Comparison of ENCODE assay signal across 11 mouse cellular contexts in the genomic region with DNA sequence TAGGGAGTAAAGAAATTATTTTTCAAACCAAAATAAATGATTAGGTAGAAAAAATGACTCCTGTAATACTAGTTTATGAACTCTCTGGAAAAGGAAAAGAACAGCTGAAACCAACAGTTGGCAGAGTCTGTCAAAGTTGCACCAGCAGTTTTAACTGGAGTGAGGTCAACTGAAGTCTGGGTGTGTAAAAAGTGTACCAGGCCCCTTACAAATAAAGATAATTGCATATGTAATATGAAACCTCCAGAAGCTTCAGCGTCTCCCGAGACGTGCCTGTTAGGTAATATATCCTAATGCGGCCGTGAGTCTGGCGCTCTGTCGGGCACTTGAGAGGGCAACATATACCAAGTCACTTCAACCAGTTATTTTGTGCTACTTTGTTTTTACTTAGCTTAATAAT. TPM values are rescaled to one million over a fixed set of nuclear protein-coding genes. Genes with fewer than 3 reads are reported as not detected.
A peak's percentile ranks its signal among the peaks of the same experiment; 100 is the strongest.
DNase-seq lines count a peak whose midpoint lies in the region; ATAC-seq lines count a peak whose summit lies in the region.
"Had no signal": no experiment of that assay in that cellular context is flagged by ENCODE, and none has a peak within 500 bp of the region (broad histone marks: within the 10 kb centered on the region; RNA-seq: fewer than 3 reads in every experiment).

No protein-coding gene starts in this region.

- intact Hi-C loops in left cerebral cortex, postnatal 10 days (cut with DNase I) = loop anchor here (5.0 to 10.0 kb wide), 4 partner anchors 190 to 407 kb away; partner anchors contain the start of gene Jmy

- H3K4me1 ChIP-seq in heart, embryonic 11.5 days (ENCODE audit: control insufficient read depth, insufficient read depth, low read length) = peaks cover 7% of the 10 kb centered on the region; the same call in 1 of the 2 replicates
- H3K4me1 ChIP-seq in forebrain, embryonic 14.5 days (ENCODE audit: control insufficient read depth, insufficient read depth, low read length) = peaks cover 28% of the 10 kb centered on the region
- H3K4me1 ChIP-seq in midbrain, embryonic 14.5 days (ENCODE audit: control insufficient read depth, insufficient read depth, low read length) = peaks cover 38% of the 10 kb centered on the region

- H3K9me3 ChIP-seq in heart, embryonic 11.5 days (replicated peaks; ENCODE audit: control insufficient read depth, low read length) = no peaks in the 10 kb centered on the region
- no peaks in the 10 kb centered on the region for H3K9me3 ChIP-seq in forebrain, embryonic 14.5 days (replicated peaks; ENCODE audit: control insufficient read depth, low read length)
- H3K9me3 ChIP-seq in midbrain, embryonic 14.5 days (ENCODE audit: control insufficient read depth, low read length) = no peaks in the 10 kb centered on the region

- no peak for DNase-seq in heart, postnatal 4 days
- DNase-seq in MN1 (ENCODE audit: low spot score) = peak; percentile 38
- no peak for DNase-seq in forebrain, embryonic 14.5 days (ENCODE audit: low spot score)
- DNase-seq in midbrain, embryonic 14.5 days = no peak
- no peak for DNase-seq in left cerebral cortex, postnatal 10 days (ENCODE audit: extremely low spot score in 1 of 2, low spot score in 2 of 2)
- no peak for DNase-seq in urinary bladder, postnatal 36 days (ENCODE audit: low spot score in 2 of 2)
- DNase-seq: right cerebral cortex, postnatal 25 days had no signal

- peak overlapping the region; percentile 29 for H3K4me3 ChIP-seq in heart, embryonic 11.5 days (ENCODE audit: low read depth, low read length)
- no peak overlapping the region for H3K4me3 ChIP-seq in forebrain, embryonic 14.5 days (ENCODE audit: low read depth, low read length)
- no peak overlapping the region; the same call in 1 of the 2 replicates for H3K4me3 ChIP-seq in midbrain, embryonic 14.5 days (replicated peaks; ENCODE audit: low read depth, low read length)
- H3K4me3 ChIP-seq: erythroblast, embryonic 14.5 days had no signal

- H3K4me2 ChIP-seq in heart, embryonic 11.5 days = peak overlapping the region; percentile 59
- H3K4me2 ChIP-seq in forebrain, embryonic 14.5 days (ENCODE audit: low read length) = peak overlapping the region; percentile 72
- H3K4me2 ChIP-seq in midbrain, embryonic 14.5 days (ENCODE audit: low read length) = peak overlapping the region; percentile 90

- peak overlapping the region; percentile 60; the same call in 1 of the 2 replicates for H3K9ac ChIP-seq in heart, embryonic 11.5 days (ENCODE audit: low read depth, low read length)
- H3K9ac ChIP-seq in forebrain, embryonic 14.5 days (ENCODE audit: low read length) = no peak overlapping the region
- H3K9ac ChIP-seq in midbrain, embryonic 14.5 days (replicated peaks; ENCODE audit: low read length) = no peak overlapping the region

- no peak for ATAC-seq in heart, embryonic 11.5 days (replicated peaks; ENCODE audit: insufficient number of reproducible peaks, low FRiP score, low TSS enrichment)
- ATAC-seq in forebrain, embryonic 14.5 days = no peak
- ATAC-seq in midbrain, embryonic 14.5 days (ENCODE audit: low FRiP score, low TSS enrichment) = no peak
- no peak for ATAC-seq in megakaryocyte progenitor cell, adult 5-6 weeks (replicated peaks; ENCODE audit: poor library complexity)

- WGBS in heart, embryonic 11.5 days (ENCODE audit: insufficient replicate concordance) = 38% methylated on average over 7 of the region's 7 CpGs
- WGBS in forebrain, embryonic 14.5 days = 30% methylated on average over 7 of the region's 7 CpGs
- 62% methylated on average over 7 of the region's 7 CpGs for WGBS in midbrain, embryonic 14.5 days

- no peaks in the 10 kb centered on the region for H3K36me3 ChIP-seq in heart, embryonic 11.5 days (ENCODE audit: control insufficient read depth, insufficient read depth, low read length)
- no peaks in the 10 kb centered on the region for H3K36me3 ChIP-seq in forebrain, embryonic 14.5 days (ENCODE audit: control insufficient read depth, insufficient read depth, low read length)
- no peaks in the 10 kb centered on the region for H3K36me3 ChIP-seq in midbrain, embryonic 14.5 days (ENCODE audit: control insufficient read depth, insufficient read depth, low read length)

- H3K27me3 ChIP-seq in heart, embryonic 11.5 days (ENCODE audit: control insufficient read depth, insufficient read depth, low read length) = no peaks in the 10 kb centered on the region
- no peaks in the 10 kb centered on the region for H3K27me3 ChIP-seq in forebrain, embryonic 14.5 days (replicated peaks; ENCODE audit: control insufficient read depth, insufficient read depth, low read length)
- no peaks in the 10 kb centered on the region for H3K27me3 ChIP-seq in midbrain, embryonic 14.5 days (ENCODE audit: control insufficient read depth, insufficient read depth, low read length)

- peak overlapping the region; percentile 66; the same call in 1 of the 2 replicates for H3K27ac ChIP-seq in heart, embryonic 11.5 days (ENCODE audit: low read depth, low read length)
- no peak overlapping the region for H3K27ac ChIP-seq in forebrain, embryonic 14.5 days (ENCODE audit: low read depth, low read length)
- H3K27ac ChIP-seq in midbrain, embryonic 14.5 days (replicated peaks; ENCODE audit: low read depth, low read length) = no peak overlapping the region
- H3K27ac ChIP-seq: kidney, postnatal 0 days had no signal

RNA-seq across cellular contexts. Expression of gene Homer1, which starts 8.3 kb away (rescaled TPM):
- 17.3 and 17.8 TPM in 2 replicates for polyA plus RNA-seq in heart, embryonic 11.5 days (2014; fragmentation: Nextera tagmentation; extraction: Ambion mirVana)
- 10 to 100 TPM; 60.5 to 63.7 TPM for total RNA-seq in heart, postnatal 4 days (2021)
- 14.5 and 16.8 TPM in 2 replicates for polyA plus RNA-seq in forebrain, embryonic 14.5 days (2014; fragmentation: Nextera tagmentation; extraction: Ambion mirVana)
- 17.1 and 17.4 TPM in 2 replicates for polyA plus RNA-seq in midbrain, embryonic 14.5 days (2014; fragmentation: Nextera tagmentation; extraction: Ambion mirVana)
- 9.2 and 10.6 TPM in 2 replicates for total RNA-seq in megakaryocyte progenitor cell, adult 5-6 weeks (2015)
- 10.7 and 13.7 TPM in 2 replicates for total RNA-seq in megakaryocyte progenitor cell, adult 5-6 weeks (2017)
- total RNA-seq in left cerebral cortex, postnatal 10 days (2021) = 100 to 1,000 TPM; 145 to 149 TPM

Comparison
In these comparisons a context has a peak if more than half of its experiments do, and no peak if none do; other contexts are left out.
1. RNA of gene Homer1, which starts 8.3 kb away (total RNA-seq): 145 to 149 TPM in left cerebral cortex, postnatal 10 days and 60.5 to 63.7 TPM in heart, postnatal 4 days; 9.2 to 13.7 TPM in megakaryocyte progenitor cell, adult 5-6 weeks; every median in the first group is over 4 times any median in the second.
2. Peak in every context shown above with its lines, with median percentiles within 50 percentile points of each other: H3K4me2 ChIP-seq.